Mouse (Mus musculus): ENCODE data around the gene Slc25a41. TPM values are rescaled to one million over a fixed set of nuclear protein-coding genes. Genes with fewer than 3 reads are reported as not detected.
A peak's percentile ranks its signal among the peaks of the same experiment; 100 is the strongest.

The Slc25a41 gene
- polyA plus RNA-seq, 1 experiment from 2014 or later: not detected

DNA sequence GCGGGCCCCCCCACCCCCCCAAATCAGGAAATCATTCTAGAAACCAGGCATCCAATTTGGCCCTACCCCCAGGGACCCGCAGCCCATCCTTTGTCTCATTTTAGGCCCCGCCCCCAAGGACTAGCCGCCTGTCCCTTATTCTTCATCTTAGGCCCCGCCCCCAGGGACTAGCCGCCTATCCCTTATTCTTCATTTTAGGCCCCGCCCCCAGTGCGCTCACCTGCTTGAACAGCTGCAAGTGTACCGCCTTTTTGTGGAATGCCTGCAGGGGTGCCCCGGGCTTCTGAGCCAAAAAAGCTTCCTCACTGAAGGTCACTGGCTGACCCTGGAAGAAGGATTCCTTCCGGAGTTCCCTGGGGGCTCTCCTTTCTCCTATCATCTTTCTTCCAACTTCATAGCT is 29.2 kb upstream of the Slc25a41 start:
- Histone ChIP-seq H3K4me1 (ENCODE audit: control insufficient read depth, insufficient read depth, low read length) (no peaks in the 10 kb centered on the region), H3K4me2 (ENCODE audit: low read length) (peak overlapping the region; percentile 31), H3K4me3 (ENCODE audit: low read depth, low read length) (peak overlapping the region; percentile 20), H3K27ac (ENCODE audit: low read length) (no peak overlapping the region), H3K36me3 (ENCODE audit: control insufficient read depth, insufficient read depth, low read length) (no peaks in the 10 kb centered on the region), H3K9ac (ENCODE audit: low read depth, low read length) (no peak overlapping the region), H3K9me3 (replicated peaks; ENCODE audit: control insufficient read depth, low read length, poor library complexity, severe bottlenecking) (no peaks in the 10 kb centered on the region), H3K27me3 (ENCODE audit: control insufficient read depth, insufficient read depth, low read depth, low read length) (no peaks in the 10 kb centered on the region)
- 0 out of 2 replicates have a peak, but pooled peaks have one; percentile 5 for ATAC-seq
- WGBS: 3% methylated on average over 11 of the region's 11 CpGs

DNA sequence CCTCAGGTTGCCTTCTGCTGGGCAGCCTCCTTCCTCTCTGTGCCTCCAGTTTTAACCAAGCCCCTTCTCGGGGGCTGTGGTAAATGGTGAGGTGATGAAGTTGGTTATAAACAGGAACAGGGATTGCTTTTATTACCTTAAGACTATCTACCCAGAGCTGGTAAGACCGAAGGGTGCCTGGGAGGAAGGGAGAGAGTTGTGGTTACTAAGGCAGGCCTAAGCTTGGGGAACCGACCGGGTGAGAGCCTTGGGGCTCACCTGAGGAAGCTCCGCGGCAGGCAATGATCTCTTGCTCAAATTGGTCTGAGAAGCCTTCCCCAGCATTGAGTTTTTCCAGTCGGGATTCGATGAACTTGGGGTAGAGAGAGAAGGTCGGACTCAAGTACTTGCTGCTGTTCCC is 28.8 kb upstream of the Slc25a41 start:
- H3K27me3 ChIP-seq (ENCODE audit: control insufficient read depth, insufficient read depth, low read depth, low read length): no peaks in the 10 kb centered on the region
- H3K27ac ChIP-seq (ENCODE audit: low read length): no peak overlapping the region
- no peak for ATAC-seq
- WGBS: 16% methylated on average over 9 of the region's 9 CpGs
- no peaks in the 10 kb centered on the region for H3K9me3 ChIP-seq (replicated peaks; ENCODE audit: control insufficient read depth, low read length, poor library complexity, severe bottlenecking)
- no peak overlapping the region for H3K9ac ChIP-seq (ENCODE audit: low read depth, low read length)
- H3K4me2 ChIP-seq (ENCODE audit: low read length): peak overlapping the region; percentile 31
- no peaks in the 10 kb centered on the region for H3K4me1 ChIP-seq (ENCODE audit: control insufficient read depth, insufficient read depth, low read length)
- peak overlapping the region; percentile 20 for H3K4me3 ChIP-seq (ENCODE audit: low read depth, low read length)
- no peaks in the 10 kb centered on the region for H3K36me3 ChIP-seq (ENCODE audit: control insufficient read depth, insufficient read depth, low read length)

DNA sequence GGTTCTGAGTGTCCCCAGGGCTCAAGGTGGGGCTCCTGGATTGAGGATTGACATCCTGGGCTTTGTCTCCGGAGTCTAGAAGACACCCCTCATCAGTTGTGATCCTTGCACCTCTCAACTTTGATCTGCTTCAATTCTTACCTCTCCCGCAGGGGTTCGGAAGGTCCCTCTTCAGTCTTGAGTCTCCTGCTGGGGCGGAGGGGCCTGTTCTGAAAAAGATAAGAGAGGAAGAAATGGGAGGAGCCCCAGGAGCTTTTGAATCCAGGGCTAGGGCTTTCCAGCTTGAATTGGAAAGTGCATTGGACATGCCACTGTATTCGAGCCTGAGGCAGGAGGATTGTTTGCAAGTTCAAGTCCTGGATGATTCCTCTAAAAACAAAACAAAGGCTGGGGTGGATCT is 25.5 kb upstream of the Slc25a41 start:
- H3K36me3 ChIP-seq (ENCODE audit: control insufficient read depth, insufficient read depth, low read length): no peaks in the 10 kb centered on the region
- H3K27ac ChIP-seq (ENCODE audit: low read length): no peak overlapping the region
- H3K9me3 ChIP-seq (replicated peaks; ENCODE audit: control insufficient read depth, low read length, poor library complexity, severe bottlenecking): no peaks in the 10 kb centered on the region
- peaks cover 8% of the 10 kb centered on the region; the same call in 1 of the 2 replicates for H3K4me1 ChIP-seq (ENCODE audit: control insufficient read depth, insufficient read depth, low read length)
- 56% methylated on average over 5 of the region's 5 CpGs for WGBS
- H3K27me3 ChIP-seq (ENCODE audit: control insufficient read depth, insufficient read depth, low read depth, low read length): peaks cover 22% of the 10 kb centered on the region
- no peak overlapping the region for H3K4me3 ChIP-seq (ENCODE audit: low read depth, low read length)
- no peak overlapping the region for H3K4me2 ChIP-seq (ENCODE audit: low read length)
- no peak overlapping the region for H3K9ac ChIP-seq (ENCODE audit: low read depth, low read length)
- no peak for ATAC-seq

GRCm38 (mm10) chr17:57063031-57063430 is 21.6 kb upstream of the Slc25a41 start:
- Histone ChIP-seq H3K4me2 (ENCODE audit: low read length) (no peak overlapping the region), H3K27ac (ENCODE audit: low read length) (no peak overlapping the region), H3K4me3 (ENCODE audit: low read depth, low read length) (no peak overlapping the region), H3K9ac (ENCODE audit: low read depth, low read length) (no peak overlapping the region), H3K9me3 (replicated peaks; ENCODE audit: control insufficient read depth, low read length, poor library complexity, severe bottlenecking) (no peaks in the 10 kb centered on the region), H3K27me3 (ENCODE audit: control insufficient read depth, insufficient read depth, low read depth, low read length) (peaks cover 31% of the 10 kb centered on the region), H3K36me3 (ENCODE audit: control insufficient read depth, insufficient read depth, low read length) (no peaks in the 10 kb centered on the region), H3K4me1 (ENCODE audit: control insufficient read depth, insufficient read depth, low read length) (peaks cover 22% of the 10 kb centered on the region)
- ATAC-seq: no peak
- 14% methylated on average over 8 of the region's 8 CpGs for WGBS

DNA sequence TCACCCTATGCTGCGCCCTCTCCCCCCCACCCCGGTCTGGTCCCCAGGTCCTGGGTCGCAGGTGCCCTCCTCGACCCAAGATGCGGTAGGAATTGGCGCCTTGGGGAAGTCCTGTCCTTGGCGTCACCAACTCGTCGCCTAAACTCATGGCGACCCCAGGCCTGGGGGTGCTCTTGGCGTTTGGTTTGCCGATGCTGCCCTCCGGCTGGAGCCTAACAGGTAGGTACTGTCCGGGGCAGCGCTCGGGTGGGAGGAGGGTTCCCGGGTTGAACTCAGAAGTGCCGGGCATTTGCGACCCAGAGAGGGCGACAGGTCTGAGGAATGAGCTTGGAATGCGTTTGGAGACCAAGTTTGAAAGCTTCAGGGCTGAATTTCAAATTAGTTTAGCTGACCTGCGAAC is 21.1 kb upstream of the Slc25a41 start:
- H3K27ac ChIP-seq (ENCODE audit: low read length): no peak overlapping the region
- 2% methylated on average over 22 of the region's 22 CpGs for WGBS
- no peaks in the 10 kb centered on the region for H3K9me3 ChIP-seq (replicated peaks; ENCODE audit: control insufficient read depth, low read length, poor library complexity, severe bottlenecking)
- peak overlapping the region; percentile 15; the same call in 1 of the 2 replicates for H3K9ac ChIP-seq (ENCODE audit: low read depth, low read length)
- H3K4me3 ChIP-seq (ENCODE audit: low read depth, low read length): peak overlapping the region; percentile 37
- no peaks in the 10 kb centered on the region for H3K36me3 ChIP-seq (ENCODE audit: control insufficient read depth, insufficient read depth, low read length)
- peaks cover 31% of the 10 kb centered on the region for H3K27me3 ChIP-seq (ENCODE audit: control insufficient read depth, insufficient read depth, low read depth, low read length)
- H3K4me2 ChIP-seq (ENCODE audit: low read length): peak overlapping the region; percentile 62
- no peak for ATAC-seq
- H3K4me1 ChIP-seq (ENCODE audit: control insufficient read depth, insufficient read depth, low read length): peaks cover 25% of the 10 kb centered on the region

GRCm38 (mm10) chr17:57062011-57062521 is 20.6 kb upstream of the Slc25a41 start:
- no peaks in the 10 kb centered on the region for H3K36me3 ChIP-seq (ENCODE audit: control insufficient read depth, insufficient read depth, low read length)
- H3K27me3 ChIP-seq (ENCODE audit: control insufficient read depth, insufficient read depth, low read depth, low read length): peaks cover 31% of the 10 kb centered on the region
- peaks cover 25% of the 10 kb centered on the region for H3K4me1 ChIP-seq (ENCODE audit: control insufficient read depth, insufficient read depth, low read length)
- peak overlapping the region; percentile 62 for H3K4me2 ChIP-seq (ENCODE audit: low read length)
- under 1% methylated on average over 38 of the region's 39 CpGs for WGBS
- no peaks in the 10 kb centered on the region for H3K9me3 ChIP-seq (replicated peaks; ENCODE audit: control insufficient read depth, low read length, poor library complexity, severe bottlenecking)
- H3K4me3 ChIP-seq (ENCODE audit: low read depth, low read length): peak overlapping the region; percentile 37
- ATAC-seq: no peak
- no peak overlapping the region for H3K27ac ChIP-seq (ENCODE audit: low read length)
- H3K9ac ChIP-seq (ENCODE audit: low read depth, low read length): peak overlapping the region; percentile 15

- Histone ChIP-seq H3K4me1 (ENCODE audit: control insufficient read depth, insufficient read depth, low read length) (peaks cover 25% of the 10 kb centered on the region), H3K9ac (ENCODE audit: low read depth, low read length) (no peak overlapping the region), H3K4me2 (ENCODE audit: low read length) (peak overlapping the region; percentile 66), H3K27me3 (ENCODE audit: control insufficient read depth, insufficient read depth, low read depth, low read length) (peaks cover 31% of the 10 kb centered on the region), H3K9me3 (replicated peaks; ENCODE audit: control insufficient read depth, low read length, poor library complexity, severe bottlenecking) (no peaks in the 10 kb centered on the region), H3K36me3 (ENCODE audit: control insufficient read depth, insufficient read depth, low read length) (no peaks in the 10 kb centered on the region), H3K27ac (ENCODE audit: low read length) (no peak overlapping the region), H3K4me3 (ENCODE audit: low read depth, low read length) (peak overlapping the region; percentile 91)
- WGBS: 39% methylated on average over 10 of the region's 10 CpGs
- ATAC-seq: no peak
These were observed 19.6 kb upstream of the Slc25a41 start for GRCm38 (mm10) chr17:57061069-57061468.

GRCm38 (mm10) chr17:57060231-57060801 is 18.9 kb upstream of the Slc25a41 start:
- Histone ChIP-seq H3K4me2 (ENCODE audit: low read length) (peak overlapping the region; percentile 66), H3K4me1 (ENCODE audit: control insufficient read depth, insufficient read depth, low read length) (peaks cover 25% of the 10 kb centered on the region), H3K9ac (ENCODE audit: low read depth, low read length) (peak overlapping the region; percentile 87; the same call in 1 of the 2 replicates), H3K36me3 (ENCODE audit: control insufficient read depth, insufficient read depth, low read length) (no peaks in the 10 kb centered on the region), H3K27me3 (ENCODE audit: control insufficient read depth, insufficient read depth, low read depth, low read length) (peaks cover 31% of the 10 kb centered on the region), H3K4me3 (ENCODE audit: low read depth, low read length) (peak overlapping the region; percentile 91), H3K9me3 (replicated peaks; ENCODE audit: control insufficient read depth, low read length, poor library complexity, severe bottlenecking) (no peaks in the 10 kb centered on the region), H3K27ac (ENCODE audit: low read length) (peak overlapping the region; percentile 85)
- ATAC-seq: peak; percentile 93
- WGBS: 0% methylated on average over 44 of the region's 44 CpGs

- peak within 1 kb of the TSS; percentile 87 for H3K9ac ChIP-seq (ENCODE audit: low read depth, low read length)
- peak within 1 kb of the TSS; percentile 66 for H3K4me2 ChIP-seq (ENCODE audit: low read length)
- peak; percentile 89 for ATAC-seq
- peak within 1 kb of the TSS; percentile 91 for H3K4me3 ChIP-seq (ENCODE audit: low read depth, low read length)
- H3K9me3 ChIP-seq (replicated peaks; ENCODE audit: control insufficient read depth, low read length, poor library complexity, severe bottlenecking): no peaks in the 10 kb centered on the region
- peaks cover 25% of the 10 kb centered on the region for H3K4me1 ChIP-seq (ENCODE audit: control insufficient read depth, insufficient read depth, low read length)
- H3K27ac ChIP-seq (ENCODE audit: low read length): peak within 1 kb of the TSS; percentile 85
- peaks cover 26% of the 10 kb centered on the region for H3K27me3 ChIP-seq (ENCODE audit: control insufficient read depth, insufficient read depth, low read depth, low read length)
- WGBS: 0% methylated on average over 42 of the region's 45 CpGs
- H3K36me3 ChIP-seq (ENCODE audit: control insufficient read depth, insufficient read depth, low read length): peaks cover 3% of the 10 kb centered on the region; the same call in 1 of the 2 replicates
These were observed 18.1 kb upstream of the Slc25a41 start, which contains the start of gene Slc25a23 for GRCm38 (mm10) chr17:57059486-57059977. TSS of gene Slc25a23 (minus strand) at chr17:57059863.

All from midbrain, embryonic 16.5 days (tissue).